Mouse (Mus musculus) thymus, postnatal 10 days (tissue): ENCODE measurements at regions not wholly inside any gene's neighbourhood (a gene's known extent, or its start where the extent isn't known, plus 50 kb on each side); places are given as distances from the start of the nearest gene placed in this dataset.
A peak's percentile ranks its signal among the peaks of the same experiment; 100 is the strongest.

Source experiments
- DNase-seq, 2 experiments: peaks; one replicate each; pipeline ENCODE4 v3.0.0; 2021; ENCODE audit warnings: low spot score in 2 of 2

DNA sequence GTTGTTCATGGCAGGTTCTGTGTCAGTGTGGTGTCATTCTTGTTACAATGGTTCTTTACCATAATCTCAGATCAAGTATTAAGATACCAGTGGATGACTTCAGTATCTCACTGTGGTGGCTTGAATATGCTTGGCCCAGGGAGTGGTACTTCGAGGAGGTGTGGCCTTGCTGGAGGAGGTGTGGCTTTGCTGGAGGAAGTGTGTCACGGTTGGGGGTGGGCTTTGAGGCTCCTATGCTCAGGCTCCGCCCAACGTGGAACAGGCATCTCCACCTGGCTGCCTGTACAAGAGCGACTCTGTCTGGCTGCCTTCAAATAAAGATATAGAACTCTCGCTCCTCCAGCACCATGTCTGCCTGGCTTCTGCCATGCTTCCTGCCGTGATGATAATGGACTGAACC lies 63.6 kb downstream of the Cd2 start:
- no peak for DNase-seq

DNA sequence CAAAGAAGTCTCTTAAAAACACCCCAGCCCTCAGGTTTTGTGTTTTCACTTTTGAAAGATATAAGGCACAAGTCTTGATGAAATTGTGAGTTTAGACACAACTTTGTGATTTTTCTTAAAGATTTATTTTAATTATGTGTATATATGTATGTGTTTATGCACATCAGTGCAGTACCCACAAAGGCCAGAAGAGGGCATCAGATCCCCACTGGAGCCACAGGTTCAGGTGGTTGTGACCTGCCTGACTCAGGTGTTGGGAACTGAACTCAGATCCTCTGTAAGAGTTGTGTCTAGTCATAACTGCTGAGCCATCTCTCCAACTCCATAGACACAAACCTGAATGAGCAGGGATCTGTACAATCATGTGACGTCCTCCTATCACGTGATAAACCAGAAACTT lies 67.8 kb downstream of the Cd2 start:
- no peak for DNase-seq

DNA sequence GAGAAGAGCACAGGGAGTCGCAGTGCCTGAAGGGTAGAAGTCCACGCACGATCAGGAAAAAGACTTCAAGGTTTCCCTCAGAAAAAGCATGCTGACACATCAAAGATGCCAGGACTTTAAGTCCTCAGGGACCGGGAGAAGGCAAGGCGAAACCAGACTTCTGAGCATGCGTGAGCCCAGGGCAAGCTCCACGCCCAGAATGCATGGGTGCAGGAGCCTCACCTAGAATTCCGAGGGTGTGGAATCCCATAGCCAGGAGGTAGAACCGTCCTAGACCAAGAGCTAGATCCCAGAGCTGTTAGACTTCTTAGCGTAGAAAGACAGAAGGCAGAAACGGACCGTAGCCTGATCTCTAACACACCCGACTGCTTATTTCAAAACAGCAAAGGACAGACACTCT lies 71.0 kb downstream of the Cd2 start:
- DNase-seq: no peak

DNA sequence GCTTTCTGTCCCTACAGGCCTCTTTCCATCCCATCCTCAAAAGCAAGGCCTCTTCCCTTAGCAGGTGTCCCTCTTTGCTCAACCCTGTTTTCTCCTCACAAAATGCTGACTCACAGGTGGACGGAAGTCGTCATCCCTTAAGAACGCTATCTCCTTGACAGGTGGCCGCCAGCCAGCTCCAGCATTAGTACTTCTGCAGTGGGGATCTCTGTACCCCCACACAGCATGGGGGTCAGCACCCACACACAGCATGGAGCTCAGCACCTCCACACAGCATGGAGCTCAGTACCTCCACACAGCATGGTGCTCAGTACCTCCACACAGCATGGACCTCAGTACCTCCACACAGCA lies 74.6 kb downstream of the Cd2 start:
- no peak for DNase-seq

- DNase-seq: peak; percentile 38 to 51
Measured at GRCm38 (mm10) chr3:101212403-101213211, 75.1 kb downstream of the Cd2 start.

GRCm38 (mm10) chr3:101211936-101212335 lies 75.8 kb downstream of the Cd2 start:
- DNase-seq: no peak

- no peak for DNase-seq
Measured at GRCm38 (mm10) chr3:101209546-101209945, 78.2 kb downstream of the Cd2 start.

DNA sequence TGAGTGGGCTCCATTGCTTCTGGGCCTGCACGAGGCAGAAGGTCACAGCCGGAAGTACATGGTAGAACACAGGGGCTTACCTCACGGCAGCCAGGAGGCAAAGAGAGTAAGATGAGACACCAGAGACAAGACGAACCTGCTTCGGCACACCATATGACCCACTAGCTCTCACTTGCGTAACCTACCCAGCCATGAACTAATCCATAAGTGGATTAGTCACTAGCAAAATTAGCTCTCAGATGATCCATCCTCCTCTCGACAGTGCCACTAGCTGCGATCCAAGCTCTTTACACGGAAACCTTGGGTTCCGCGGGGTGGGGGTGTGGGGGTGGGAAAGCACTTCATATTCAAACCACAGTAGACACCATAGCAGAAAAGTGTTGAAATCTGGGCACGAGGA lies 79.0 kb downstream of the Cd2 start:
- no peak for DNase-seq

- peak; percentile 31 to 33 for DNase-seq
Measured at GRCm38 (mm10) chr3:101206172-101206571, 81.6 kb downstream of the Cd2 start.

DNA sequence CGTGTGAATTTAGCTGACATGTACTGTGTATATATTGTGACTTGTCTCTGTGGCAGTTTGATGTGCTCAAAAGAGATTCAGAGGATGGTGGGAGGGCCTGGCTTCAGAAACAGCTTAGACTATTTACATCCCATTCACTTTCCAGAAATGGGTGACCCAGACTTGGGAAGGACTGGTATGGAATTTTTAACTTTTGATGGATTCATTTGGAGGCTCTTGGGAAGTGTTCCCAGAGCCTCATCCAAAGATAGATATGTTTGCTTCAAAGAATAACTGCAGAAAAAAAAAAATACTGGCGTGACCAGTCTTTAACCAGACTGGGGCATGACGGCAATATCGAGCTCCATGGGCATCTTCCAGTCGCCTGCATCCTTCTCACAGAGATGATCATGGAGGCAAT lies 84.6 kb upstream of the Ptgfrn start:
- DNase-seq: no peak

- DNase-seq: no peak
Measured at GRCm38 (mm10) chr3:101194319-101194718, 84.2 kb upstream of the Ptgfrn start.

DNA sequence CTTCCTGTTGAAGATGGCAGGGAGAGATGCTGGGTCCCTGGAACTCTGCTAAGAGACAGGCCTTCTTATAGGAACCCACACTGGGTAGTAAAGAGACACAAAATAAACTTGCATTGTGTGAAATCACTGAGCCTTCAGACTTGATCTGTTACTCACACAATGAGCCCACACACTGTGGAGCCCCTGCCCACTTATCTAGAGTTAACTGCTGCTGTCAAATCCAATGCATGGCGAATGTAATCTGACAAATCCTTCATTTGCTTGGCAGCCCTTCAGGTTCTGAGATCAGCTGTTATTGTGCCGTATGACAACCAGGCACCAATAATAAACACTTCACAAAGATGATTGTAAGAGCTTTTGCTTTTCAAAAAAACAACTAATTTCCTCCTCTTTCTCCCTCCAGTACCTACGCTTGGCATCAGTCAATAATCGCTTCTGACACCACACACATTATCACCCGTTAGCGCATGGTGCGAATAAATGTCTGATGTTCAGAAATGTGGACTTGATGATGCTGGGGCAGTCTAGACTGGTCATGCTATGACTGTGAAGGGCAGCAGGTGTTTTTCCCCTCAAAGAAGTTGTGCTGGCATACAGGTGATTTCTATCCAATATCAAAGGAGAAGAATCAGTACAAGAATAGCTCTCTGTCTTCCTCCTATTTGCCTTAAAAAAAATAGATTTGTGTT lies 81.4 kb upstream of the Ptgfrn start:
- DNase-seq: no peak

GRCm38 (mm10) chr3:101181958-101182357 lies 71.9 kb upstream of the Ptgfrn start:
- no peak for DNase-seq

DNA sequence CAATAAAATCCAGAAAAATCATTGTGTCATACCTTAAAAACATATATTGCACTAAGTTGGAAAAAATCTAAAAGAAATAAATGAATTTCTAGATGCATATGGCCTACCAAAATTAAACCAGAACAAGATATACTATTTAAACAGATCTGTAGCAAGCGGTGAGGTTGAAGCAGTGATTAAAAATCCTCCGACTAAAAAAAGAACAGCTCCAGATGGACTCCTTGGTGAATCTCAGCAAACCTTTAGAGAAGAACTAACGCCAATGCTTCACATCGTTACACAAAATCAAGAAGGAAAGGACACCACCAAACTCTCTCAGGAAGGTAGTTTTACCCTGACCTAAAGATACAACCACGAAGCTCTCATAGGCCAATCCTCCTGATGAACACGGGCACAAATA lies 63.9 kb upstream of the Ptgfrn start:
- no peak for DNase-seq

DNA sequence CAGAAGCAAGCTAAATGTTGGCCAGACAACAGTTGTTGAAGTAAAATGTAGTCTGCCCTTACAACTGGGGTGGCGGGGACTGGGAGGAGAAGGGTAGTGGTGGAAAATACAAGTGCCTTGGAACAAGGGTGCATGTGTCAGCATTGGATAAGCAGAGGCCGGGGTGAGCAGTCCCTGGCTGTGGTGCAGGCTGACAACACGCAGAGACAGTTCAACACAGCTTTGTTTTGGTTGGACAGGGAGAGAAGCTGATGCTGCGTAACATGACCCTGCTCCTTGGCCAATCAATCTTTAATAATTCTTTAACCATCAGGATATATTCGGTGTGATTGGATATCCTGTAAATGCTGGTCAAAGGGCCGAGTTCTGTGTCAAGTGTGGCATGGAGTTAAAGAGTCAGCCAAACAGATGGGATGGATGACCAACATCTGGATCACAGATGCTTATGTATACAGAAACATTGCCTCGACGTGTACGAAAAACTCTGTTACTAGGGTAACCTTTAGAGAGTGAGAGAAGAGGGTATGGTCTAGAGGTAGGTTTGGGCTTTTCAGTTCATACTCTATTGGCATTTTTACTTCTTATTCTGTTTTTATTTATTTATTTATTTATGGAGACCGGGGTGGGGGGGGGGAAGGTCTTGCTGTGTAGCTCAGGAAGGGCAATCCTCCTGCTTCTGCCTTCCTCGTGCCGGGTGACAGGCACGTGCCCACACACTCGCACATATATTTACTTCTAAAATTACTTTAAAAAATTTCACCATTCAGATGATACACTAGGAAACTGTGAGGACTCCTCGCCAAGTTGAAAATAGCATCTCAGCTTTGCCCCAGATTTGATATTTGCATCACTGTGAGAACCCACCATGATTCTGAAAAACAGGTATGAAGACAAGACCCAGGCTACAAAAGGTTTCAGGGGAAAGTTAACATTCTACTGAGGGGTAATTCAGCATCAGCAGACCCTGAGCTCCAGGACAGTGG lies 60.2 kb upstream of the Ptgfrn start:
- no peak for DNase-seq

- DNase-seq: no peak
Measured at GRCm38 (mm10) chr3:101167026-101167425, 56.9 kb upstream of the Ptgfrn start.

- DNase-seq: no peak
Measured at GRCm38 (mm10) chr3:101166580-101166979, 56.5 kb upstream of the Ptgfrn start.

DNA sequence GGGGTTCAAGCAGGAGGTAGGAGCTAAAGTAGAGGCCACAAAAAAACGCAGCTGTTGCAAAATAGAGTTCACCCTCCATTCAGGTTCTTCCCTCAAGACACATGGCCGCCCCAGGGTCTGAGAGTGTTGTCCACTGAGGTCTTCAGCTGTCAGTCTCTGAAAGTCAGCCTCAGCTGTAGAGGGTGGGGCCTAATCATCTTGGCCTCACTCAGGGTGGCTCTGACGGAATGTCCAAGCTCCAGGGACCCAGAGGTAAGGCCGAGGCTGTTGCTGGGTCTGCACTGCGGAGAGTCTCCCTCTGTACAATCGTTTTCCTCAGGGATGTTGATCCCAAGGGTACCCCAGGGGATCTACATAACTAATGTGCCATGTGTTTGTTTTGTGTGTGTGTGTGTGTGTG lies 55.2 kb upstream of the Ptgfrn start:
- no peak for DNase-seq

DNA sequence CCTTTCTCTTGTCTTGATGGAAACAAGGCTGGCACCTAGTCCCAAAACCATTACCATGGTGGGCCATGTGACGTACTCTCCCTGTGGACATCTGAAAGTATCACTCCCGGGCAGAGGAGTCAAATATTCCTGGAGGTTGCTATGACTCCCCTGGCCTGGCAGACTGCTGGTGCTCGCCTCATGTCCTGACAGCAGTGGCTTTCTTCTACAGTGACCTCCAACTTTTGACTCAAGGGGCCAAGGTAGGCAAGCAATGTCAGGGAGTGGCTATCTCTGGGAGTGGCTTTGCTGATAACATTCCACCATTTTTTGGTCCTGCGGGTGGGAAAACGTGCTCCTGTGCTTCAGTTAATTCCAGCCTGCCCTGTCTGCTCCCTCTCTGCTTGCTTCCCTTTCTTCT lies 54.7 kb upstream of the Ptgfrn start:
- DNase-seq: no peak

DNA sequence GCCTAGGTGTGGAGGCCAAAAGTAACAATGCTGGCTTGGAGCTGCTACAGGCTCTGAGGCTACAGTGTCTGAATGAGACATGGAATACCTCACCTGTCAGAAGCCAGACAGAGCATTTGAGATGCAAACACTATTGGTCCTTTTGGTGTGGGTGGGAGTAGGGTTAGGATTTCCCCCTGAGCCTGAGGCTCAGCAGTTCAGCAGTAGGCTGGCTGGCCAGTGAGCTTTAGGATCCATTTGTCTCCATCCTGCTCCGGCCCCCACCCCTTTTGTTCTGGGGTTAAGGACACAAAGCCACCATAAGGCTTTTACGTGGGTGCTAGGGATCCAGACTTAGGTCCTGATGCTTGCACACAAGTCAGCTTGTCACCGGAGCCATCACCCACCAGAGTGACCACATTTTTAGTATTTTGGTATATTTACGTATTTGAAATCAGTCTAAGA lies 53.9 kb upstream of the Ptgfrn start:
- no peak for DNase-seq

GRCm38 (mm10) chr3:101163160-101163990 lies 53.3 kb upstream of the Ptgfrn start:
- no peak for DNase-seq
